Mouse (Mus musculus) yolk sac, embryonic 10.5 days (tissue): ENCODE measurements around the gene Wdr54.
A peak's percentile ranks its signal among the peaks of the same experiment; 100 is the strongest.

Experiments used
- DNase-seq: peaks from one replicate; pipeline ENCODE4 v3.0.0-alpha.2; 2017; ENCODE audit warnings: low spot score

The Wdr54 gene

GRCm38 (mm10) chr6:83103130-83103650, 53.0 kb downstream of the Wdr54 start:
- DNase-seq = peak; percentile 87

GRCm38 (mm10) chr6:83101688-83102556, 54.3 kb downstream of the Wdr54 start:
- peak; percentile 75 for DNase-seq

GRCm38 (mm10) chr6:83101316-83101687, 54.9 kb downstream of the Wdr54 start, which contains the start of the genes Ccdc142 and Gm42688:
Gene Ccdc142 (plus strand): TSS chr6:83101601.
Gene Gm42688 (plus strand): TSS chr6:83101617.
- DNase-seq = peak; percentile 88
